Mouse (Mus musculus) heart, adult 2 months (tissue): ENCODE results near the gene Rassf8.

Experiments
- CTCF ChIP-seq: fragments of 200-600 bp; IDR thresholded peaks from 2 replicates; pipeline ENCODE4 v1.8.1; 2022; ENCODE audit warnings: antibody characterized with exemption, mild to moderate bottlenecking, moderate library complexity
- POLR2A ChIP-seq: fragments of 200-500 bp; IDR thresholded peaks from 2 replicates; pipeline ENCODE4 v1.6.1; 2011; ENCODE audit warnings: mild to moderate bottlenecking, low read depth, low read length, control low read depth; ENCODE audit not compliant: insufficient read depth

DNA sequence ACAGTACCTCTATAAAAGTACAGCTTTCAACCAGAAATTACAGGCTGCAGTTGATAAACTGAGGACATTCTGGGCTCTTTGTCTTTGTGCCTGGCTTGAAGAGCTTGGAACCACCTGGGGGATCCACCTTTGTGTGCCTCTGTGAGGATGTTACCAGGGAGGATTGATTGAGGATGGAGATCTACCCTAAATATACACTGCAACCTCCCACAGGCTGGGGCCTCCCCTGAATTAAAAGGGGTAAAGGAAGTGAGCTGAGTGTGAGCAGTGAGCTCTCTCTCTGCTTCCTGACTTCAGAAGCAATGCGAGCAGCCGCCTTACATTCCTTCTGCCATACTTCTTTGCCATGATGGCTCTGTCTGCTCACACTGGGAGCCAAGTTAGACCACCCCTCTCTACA lies 10.4 kb upstream of the Rassf8 start:
- TF ChIP-seq CTCF, result no peak
- no peak for TF ChIP-seq POLR2A
